Mouse (Mus musculus) liver, embryonic 14.5 days (tissue): ENCODE measurements around the gene Elovl6.

Source experiments
- CTCF ChIP-seq: IDR thresholded peaks from 2 replicates; pipeline ENCODE4 v1.5.1; 2016; ENCODE audit warnings: antibody characterized with exemption, low read depth, control low read depth
- EP300 ChIP-seq: IDR thresholded peaks from 2 replicates; pipeline ENCODE4 v1.6.1; 2016; ENCODE audit warnings: antibody characterized with exemption, low read depth

GRCm38 (mm10) chr3:129631018-129631417, 98.9 kb downstream of the Elovl6 start:
- no peak for TF ChIP-seq CTCF
- no peak for TF ChIP-seq EP300
